Mouse (Mus musculus): ENCODE measurements around the gene Ssr3.

- TF ChIP-seq CTCF (IDR thresholded peaks at IDR 0.05; ENCODE audit: low read depth, low read length) (no peak), GATA1 (IDR thresholded peaks at IDR 0.05; ENCODE audit: borderline replicate concordance, low read length) (no peak), TAL1 (conservative IDR thresholded peaks at IDR 0.05; ENCODE audit: low read depth, low read length) (no peak), POLR2AphosphoS5 (IDR thresholded peaks at IDR 0.05; ENCODE audit: insufficient replicate concordance, low read depth, low read length) (no peak)
These were observed 43.4 kb upstream of the Ssr3 start for GRCm38 (mm10) chr3:65435812-65436211.
